Mouse (Mus musculus) left cerebral cortex, postnatal 25 days (tissue): Measurements from ENCODE around the gene Gm7356. TPM values are rescaled to one million over a fixed set of nuclear protein-coding genes. Genes with fewer than 3 reads are reported as not detected.
"Not testable (repeated sequence)": the region's sequence is repeated elsewhere in the genome, so short reads cannot be mapped to it uniquely, and the experiment has no call there.

Experiments
- DNase-seq, 2 experiments: peaks; one replicate each; pipeline ENCODE4 v3.0.0; 2022; ENCODE audit warnings: low spot score in 2 of 2, mixed read lengths in 1 of 2
- intact Hi-C: fragments of 180-260 bp; cut with DNase I; formaldehyde crosslinking; loops from one replicate; pipeline ENCODE4 v1.15.1; 2025
- total RNA-seq, 2 experiments: library from RNA; stranded (reverse); gene quantifications; 2 replicates each; pipeline ENCODE4 v1.2.3; 2021

The Gm7356 gene
- total RNA-seq = not detected

GRCm38 (mm10) chr17:14003604-14004003, at the start of gene Gm7356:
Gene Gm7356, minus strand, starts transcription at chr17:14003704.
- DNase-seq, intact Hi-C loops: not testable (repeated sequence)

DNA sequence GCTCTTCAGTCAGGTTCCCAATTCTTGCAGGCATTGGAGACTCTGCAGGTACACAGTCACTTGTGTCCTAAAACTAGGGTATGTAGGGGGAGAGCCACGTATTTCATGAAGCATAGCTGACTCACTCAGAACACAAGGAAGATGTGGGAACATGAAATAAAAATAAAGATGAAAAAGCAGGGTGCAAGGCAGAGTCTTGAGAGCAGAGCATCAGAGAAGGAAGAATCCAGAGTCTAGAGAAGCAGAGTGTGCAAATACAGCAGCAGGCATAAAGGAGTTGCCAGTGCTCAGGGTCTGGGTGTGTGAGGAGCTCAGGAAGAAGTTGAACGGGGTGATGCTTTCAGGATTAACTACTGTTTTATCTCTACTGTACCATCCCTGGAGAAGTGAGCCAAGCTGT, 38.4 kb upstream of the Gm7356 start:
- intact Hi-C loops, DNase-seq: not testable (repeated sequence)

- intact Hi-C loops, DNase-seq: not testable (repeated sequence)
Measured at GRCm38 (mm10) chr17:14037012-14037411, 33.5 kb upstream of the Gm7356 start.

- not testable (repeated sequence) for DNase-seq
Measured at GRCm38 (mm10) chr17:14036113-14036512, 32.6 kb upstream of the Gm7356 start.

GRCm38 (mm10) chr17:13993425-13993824, 10.1 kb downstream of the Gm7356 start:
- DNase-seq, intact Hi-C loops: not testable (repeated sequence)

More at GRCm38 (mm10) chr17:14036113-14036512, 32.6 kb upstream of the Gm7356 start:
- intact Hi-C loops = not testable (repeated sequence)

DNA sequence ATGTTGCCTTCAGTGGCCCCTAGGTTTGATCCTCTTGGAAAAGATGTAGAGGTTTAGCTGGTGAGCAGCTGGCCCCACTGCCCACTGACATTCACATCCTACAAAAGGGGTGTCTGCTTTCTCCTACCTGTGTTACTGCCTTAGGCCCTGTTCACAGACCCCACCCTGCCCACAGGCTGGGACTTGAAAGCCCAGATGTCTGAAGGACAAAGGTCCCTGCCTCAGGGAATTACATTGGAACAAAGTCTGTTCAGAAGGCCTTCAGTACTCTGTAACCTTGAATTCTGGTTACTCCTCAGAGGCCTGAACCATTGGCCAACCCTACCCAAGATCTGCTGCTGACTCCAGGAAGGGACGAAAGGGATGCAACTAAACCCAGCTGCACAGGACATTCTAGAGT, 15.8 kb downstream of the Gm7356 start:
- intact Hi-C loops = no loop called here
- DNase-seq = no peak

GRCm38 (mm10) chr17:13970796-13971195, 32.7 kb downstream of the Gm7356 start:
- intact Hi-C loops, DNase-seq: not testable (repeated sequence)

DNA sequence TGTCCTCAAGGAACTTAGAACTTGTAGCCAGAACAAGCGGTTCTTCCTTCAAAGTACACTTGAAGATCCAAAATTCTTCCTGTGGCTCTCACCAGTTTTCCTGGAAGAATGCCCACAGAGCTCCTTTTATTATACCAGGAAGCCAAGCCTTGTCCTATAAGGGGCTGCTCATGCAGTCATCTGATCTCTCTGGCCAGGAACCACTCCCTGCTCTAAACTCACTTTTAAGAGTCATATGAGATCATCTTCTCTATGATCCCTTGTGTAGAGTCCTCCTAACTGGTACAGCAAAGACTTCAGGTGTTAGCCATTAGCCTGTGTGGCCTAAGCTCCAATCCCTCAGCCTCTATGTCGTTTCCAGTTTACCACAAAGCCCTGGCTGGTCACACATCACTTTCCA, 33.6 kb downstream of the Gm7356 start:
- intact Hi-C loops, DNase-seq: not testable (repeated sequence)

GRCm38 (mm10) chr17:13965048-13965447, 38.5 kb downstream of the Gm7356 start:
- DNase-seq = peak in 1 of 2 experiments; percentile 34
- intact Hi-C loops = not testable (repeated sequence)

DNA sequence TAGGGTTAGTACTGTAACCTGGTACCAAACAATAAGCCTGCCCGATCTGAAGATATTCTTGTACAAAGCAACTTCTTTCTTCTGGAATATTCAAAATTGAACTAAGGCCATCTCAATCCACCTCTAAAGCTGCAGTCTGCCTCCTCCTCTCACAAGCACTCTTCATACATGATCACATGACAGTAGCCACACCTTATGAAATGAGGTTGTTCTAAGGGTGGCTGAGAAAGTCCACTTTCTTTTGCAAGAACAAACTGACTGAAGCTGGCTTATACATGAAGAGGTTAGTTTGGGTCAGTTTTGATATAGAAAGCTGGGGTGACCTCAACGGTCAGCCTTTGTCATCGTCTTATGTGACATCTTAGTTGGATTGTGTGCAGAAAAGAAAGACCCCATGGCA, 41.3 kb downstream of the Gm7356 start:
- not testable (repeated sequence) for DNase-seq
- intact Hi-C loops = loop anchor here (5.0 kb wide), 1 partner anchor 85 kb away; no protein-coding TSS in a partner anchor

DNA sequence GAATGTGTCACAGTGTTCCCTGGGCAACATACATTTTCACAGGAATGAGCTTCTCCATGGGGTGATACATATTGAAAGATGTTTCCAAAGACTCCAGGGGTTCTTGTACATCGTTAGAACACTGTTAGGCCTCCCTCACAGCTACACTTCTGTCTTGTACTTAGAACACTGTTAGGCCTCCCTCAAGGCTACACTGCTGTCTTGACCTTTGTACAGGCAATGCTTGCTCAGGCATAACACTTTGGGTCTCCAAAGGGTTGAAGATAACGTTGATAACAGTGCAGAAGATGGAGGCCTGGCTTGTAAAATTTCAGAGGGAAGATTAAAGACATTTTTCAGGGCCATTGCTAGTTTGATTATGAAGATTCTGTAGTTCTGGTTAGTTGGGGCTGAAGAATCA, 45.4 kb downstream of the Gm7356 start:
- DNase-seq, intact Hi-C loops: not testable (repeated sequence)

GRCm38 (mm10) chr17:13951570-13951969, 51.9 kb downstream of the Gm7356 start:
- intact Hi-C loops = not testable (repeated sequence)
- peak in 1 of 2 experiments; percentile 41 for DNase-seq

Other genes starting within 250 kb of the Gm7356 start
- gene Afdn, start 243.2 kb downstream of the Gm7356 start, total RNA-seq = 100 to 1,000 TPM; 117 TPM
- 10 to 100 TPM; 22.8 to 23.2 TPM for gene Tcte2, start 241.9 kb downstream of the Gm7356 start, total RNA-seq
- gene Gm7168, start 55.3 kb downstream of the Gm7356 start, total RNA-seq = not detected
- gene Gm7358, start 55.8 kb upstream of the Gm7356 start, total RNA-seq = not detected
- 10 to 100 TPM; 80.7 to 87.1 TPM for gene Dact2, start 200.6 kb upstream of the Gm7356 start, total RNA-seq